Mouse (Mus musculus): Measurements from ENCODE around the gene Fasn.
A peak's percentile ranks its signal among the peaks of the same experiment; 100 is the strongest.

The Fasn gene

GRCm38 (mm10) chr11:120828416-120828815 is 4.1 kb upstream of the Fasn start:
- DNase-seq (ENCODE audit: low read depth, low spot score) = no peak

DNA sequence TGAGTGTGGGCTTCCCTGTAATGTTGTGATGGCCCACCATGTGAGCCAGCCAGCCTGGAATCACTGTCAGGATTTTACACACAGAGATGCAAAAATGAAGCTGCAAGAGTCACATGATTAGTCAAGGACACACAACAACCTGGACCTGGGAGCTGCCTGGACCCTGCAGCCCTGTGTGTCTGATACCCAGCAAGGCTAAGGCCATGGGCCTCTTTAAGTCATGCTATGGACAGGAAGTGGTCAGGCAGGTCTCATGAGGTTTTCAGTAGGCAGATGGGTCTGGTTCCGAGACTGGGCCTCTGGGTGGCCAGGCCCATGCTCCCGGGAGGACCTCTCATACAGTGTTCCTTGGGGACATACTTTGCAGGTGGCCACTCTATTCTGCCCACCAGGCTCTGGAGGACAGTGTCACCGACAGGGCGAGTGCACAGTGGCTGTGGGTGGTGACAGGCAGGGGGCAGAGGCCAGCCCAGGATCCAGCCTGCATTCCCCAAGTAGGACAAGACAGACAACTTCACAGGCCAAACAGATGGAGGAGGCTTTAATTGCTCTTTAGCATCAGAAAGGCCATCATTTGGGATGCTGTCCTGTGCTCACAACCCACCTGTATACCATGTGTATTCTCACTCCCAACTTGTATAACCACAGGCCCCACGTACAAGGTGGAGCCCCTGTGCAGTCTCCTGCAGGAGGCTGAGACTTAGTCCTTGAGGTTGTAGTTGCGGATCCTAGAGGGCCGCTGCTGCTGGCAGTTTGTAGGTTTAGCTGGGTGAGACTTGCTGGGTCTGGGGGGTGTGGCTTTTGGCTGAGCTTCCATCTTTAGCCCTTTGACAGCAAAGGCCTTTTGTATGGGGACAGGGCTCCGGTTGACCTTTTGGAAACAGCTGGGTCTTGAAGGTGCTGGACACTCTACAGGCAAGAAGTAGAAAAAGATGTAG is 1.9 kb upstream of the Fasn start:
- DNase-seq (ENCODE audit: low read depth, low spot score) = no peak

- DNase-seq (ENCODE audit: low read depth, low spot score) = no peak
Measured at GRCm38 (mm10) chr11:120825289-120825863, 1.0 kb upstream of the Fasn start.

- peak; percentile 70 for DNase-seq (ENCODE audit: low read depth, low spot score)
Measured at GRCm38 (mm10) chr11:120824787-120825288, 491 bp upstream of the Fasn start.

- DNase-seq (ENCODE audit: low read depth, low spot score) = no peak
Measured at GRCm38 (mm10) chr11:120823551-120823947, 798 bp downstream of the Fasn start.

GRCm38 (mm10) chr11:120822831-120823550 is 1.4 kb downstream of the Fasn start:
- DNase-seq (ENCODE audit: low read depth, low spot score) = no peak

- no peak for DNase-seq (ENCODE audit: low read depth, low spot score)
Measured at GRCm38 (mm10) chr11:120822321-120822720, 2.0 kb downstream of the Fasn start.

- DNase-seq (ENCODE audit: low read depth, low spot score) = no peak
Measured at GRCm38 (mm10) chr11:120821076-120821922, 3.0 kb downstream of the Fasn start.

- DNase-seq (ENCODE audit: low read depth, low spot score) = no peak
Measured at GRCm38 (mm10) chr11:120820546-120820945, 3.8 kb downstream of the Fasn start.

DNA sequence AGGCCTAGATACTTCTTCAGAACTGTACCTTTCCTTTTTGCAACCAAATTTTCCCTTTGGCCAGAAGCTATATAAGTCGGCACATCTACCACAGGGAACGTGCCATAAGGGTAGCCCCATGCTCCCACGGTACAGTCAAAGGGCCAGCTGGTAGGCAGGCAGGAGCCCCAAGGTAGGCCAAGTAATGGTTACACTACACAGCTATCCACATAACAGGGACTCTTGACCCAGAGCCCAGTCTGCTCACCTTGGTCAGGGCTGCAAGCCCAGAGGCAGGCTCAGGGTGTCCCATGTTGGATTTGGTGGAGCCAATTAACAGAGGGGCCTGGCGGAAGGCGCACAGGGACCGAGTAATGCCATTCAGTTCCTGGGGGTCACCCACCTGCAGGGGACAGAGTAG is 4.8 kb downstream of the Fasn start:
- DNase-seq (ENCODE audit: low read depth, low spot score) = no peak

- no peak for DNase-seq (ENCODE audit: low read depth, low spot score)
Measured at GRCm38 (mm10) chr11:120818251-120818650, 6.1 kb downstream of the Fasn start.

GRCm38 (mm10) chr11:120817358-120817757 is 7.0 kb downstream of the Fasn start:
- no peak for DNase-seq (ENCODE audit: low read depth, low spot score)

DNA sequence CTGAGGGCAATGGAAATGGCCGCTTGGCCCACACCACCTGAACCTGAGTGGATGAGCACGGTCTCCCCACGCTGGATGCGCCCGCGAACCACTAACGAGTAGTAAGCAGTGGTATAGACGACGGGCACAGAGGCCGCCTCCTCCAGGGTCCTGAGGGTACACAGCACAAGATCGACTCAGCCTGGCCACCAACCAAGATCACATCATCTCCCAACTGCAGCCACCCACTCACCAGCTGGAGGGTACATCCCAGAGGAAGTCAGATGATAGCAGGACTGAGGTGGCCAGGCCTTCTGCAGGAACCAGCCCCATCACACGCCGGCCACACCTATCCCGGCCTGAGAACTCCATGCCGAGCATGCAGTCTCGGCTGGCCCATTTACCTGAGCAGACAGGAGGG is 12.3 kb downstream of the Fasn start:
- DNase-seq (ENCODE audit: low read depth, low spot score) = no peak

GRCm38 (mm10) chr11:120808010-120808409 is 16.3 kb downstream of the Fasn start:
- no peak for DNase-seq (ENCODE audit: low read depth, low spot score)

GRCm38 (mm10) chr11:120805375-120806298 is 18.7 kb downstream of the Fasn start:
- peak; percentile 64 for DNase-seq (ENCODE audit: low read depth, low spot score)

GRCm38 (mm10) chr11:120804769-120805168 is 19.6 kb downstream of the Fasn start:
- peak; percentile 37 for DNase-seq (ENCODE audit: low read depth, low spot score)

DNA sequence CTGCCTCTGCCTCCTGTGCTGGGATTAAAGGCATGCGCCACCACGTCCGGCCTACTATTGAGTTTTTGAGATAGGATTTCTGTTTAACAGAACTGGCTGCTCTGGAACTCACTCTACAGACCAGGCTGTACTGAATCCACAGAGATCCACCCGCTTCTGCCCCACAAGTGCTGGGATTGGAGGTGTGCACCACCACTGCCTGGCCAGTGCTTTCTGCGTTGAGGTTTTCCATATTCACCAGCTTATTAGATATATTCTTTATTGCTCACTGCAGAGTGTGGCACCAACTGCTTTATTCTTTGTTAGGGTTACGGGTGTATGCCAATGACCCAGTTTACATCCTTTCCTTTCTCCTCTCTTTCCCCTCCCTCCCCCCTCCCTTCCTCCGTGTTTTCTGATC is 20.1 kb downstream of the Fasn start:
- no peak for DNase-seq (ENCODE audit: low read depth, low spot score)

- peak; percentile 96 for DNase-seq (ENCODE audit: low read depth, low spot score)
Measured at GRCm38 (mm10) chr11:120800061-120800904, 24.1 kb downstream of the Fasn start.

DNA sequence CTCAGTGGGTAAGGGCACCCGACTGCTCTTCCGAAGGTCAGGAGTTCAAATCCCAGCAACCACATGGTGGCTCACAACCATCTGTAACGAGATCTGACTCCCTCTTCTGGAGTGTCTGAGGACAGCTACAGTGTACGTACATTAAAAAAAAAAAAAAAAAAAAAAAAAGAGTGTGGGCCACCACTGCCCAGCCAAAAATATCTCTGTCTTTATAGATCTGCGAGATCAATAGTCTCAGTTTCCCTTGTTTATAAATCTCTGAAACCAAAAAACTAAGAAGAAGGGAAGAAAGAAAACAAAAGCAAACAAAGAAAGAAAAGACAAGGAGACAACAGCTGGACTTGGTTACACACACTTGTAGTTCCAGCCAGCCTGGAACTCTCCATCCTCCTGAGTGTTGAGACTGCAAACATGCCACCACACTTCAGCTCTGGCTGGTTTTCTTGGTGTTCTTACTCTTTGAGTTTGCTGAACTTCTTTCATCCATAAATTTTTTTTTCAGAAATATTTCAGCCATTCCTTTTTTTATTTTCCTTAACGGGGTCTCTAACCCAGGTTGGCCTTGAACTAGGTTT is 24.9 kb downstream of the Fasn start:
- no peak for DNase-seq (ENCODE audit: low read depth, low spot score)
